Mouse (Mus musculus) hindbrain, postnatal 0 days (tissue): ENCODE measurements around the gene Hist1h3i. TPM values are rescaled to one million over a fixed set of nuclear protein-coding genes. Genes with fewer than 3 reads are reported as not detected.
"Not testable (repeated sequence)": the region's sequence is repeated elsewhere in the genome, so short reads cannot be mapped to it uniquely, and the experiment has no call there.

Experiments
- ATAC-seq: fragments of 200-750 bp; cut with Nextera tagmentation; 2 replicates; pipeline ENCODE4 v1.8.0; 2017; ENCODE audit warnings: mild to moderate bottlenecking, moderate TSS enrichment, moderate library complexity
- DNase-seq: peaks from one replicate; pipeline ENCODE4 v3.0.0-alpha.2; 2015; ENCODE audit warnings: low spot score
- H3K27ac ChIP-seq: fragments of 300-500 bp; sonication (generic); 2 replicates; pipeline ENCODE4 v1.5.1; 2014; ENCODE audit warnings: mild to moderate bottlenecking
- H3K27me3 ChIP-seq: fragments of 300-500 bp; sonication (generic); 2 replicates; pipeline ENCODE4 v1.6.1; 2014; ENCODE audit warnings: low read length, mixed read lengths; ENCODE audit not compliant: insufficient read depth
- H3K36me3 ChIP-seq: fragments of 300-500 bp; sonication (generic); 2 replicates; pipeline ENCODE4 v1.6.1; 2014; ENCODE audit warnings: low read length, mixed read lengths; ENCODE audit not compliant: insufficient read depth
- H3K4me1 ChIP-seq: fragments of 300-500 bp; sonication (generic); 2 replicates; pipeline ENCODE4 v1.6.1; 2014; ENCODE audit warnings: antibody characterized with exemption, low read length, mixed read lengths; ENCODE audit not compliant: insufficient read depth
- H3K4me2 ChIP-seq: fragments of 300-500 bp; sonication (generic); 2 replicates; pipeline ENCODE4 v1.6.1; 2014; ENCODE audit warnings: low read depth, mild to moderate bottlenecking, low read length, moderate library complexity, mixed read lengths
- H3K4me3 ChIP-seq: fragments of 300-500 bp; sonication (generic); 2 replicates; pipeline ENCODE4 v1.5.1; 2014; ENCODE audit warnings: low read length
- H3K9ac ChIP-seq: fragments of 300-500 bp; sonication (generic); replicated peaks from 2 replicates; pipeline ENCODE4 v1.6.1; 2014; ENCODE audit warnings: mild to moderate bottlenecking, low read length, moderate library complexity, mixed read lengths
- H3K9me3 ChIP-seq: fragments of 300-500 bp; sonication (generic); 2 replicates; pipeline ENCODE4 v1.6.1; 2016; ENCODE audit warnings: low read length, mixed read lengths
- CTCF ChIP-seq: IDR thresholded peaks from 2 replicates; pipeline ENCODE4 v1.5.1; 2016; ENCODE audit warnings: antibody characterized with exemption, control low read depth, low read depth
- WGBS: fragments of 180-500 bp; shearing (Covaris S2); extraction: QIAGEN DNeasy Blood & Tissue Kit; methylation state at CpG from one replicate; pipeline ENCODE4 v1.1.7; 2014; 5-methylcytosine and 5-hydroxymethylcytosine counted together
- polyA plus RNA-seq: library from polyadenylated mRNA; unstranded; fragments of >200 nt; fragmentation: Nextera tagmentation; extraction: Ambion mirVana; gene quantifications from 2 replicates; pipeline ENCODE4 v1.2.1, GENCODE M21; 2015
- total RNA-seq: library from RNA; depleted of rRNA; stranded (reverse); fragments of >200 nt; gene quantifications from 2 replicates; pipeline ENCODE4 v1.2.3, GENCODE M21; 2014

Hist1h3i gene
- total and polyA plus RNA-seq, 2 experiments from 2014 or later, result 24.5 to 789 TPM

DNA sequence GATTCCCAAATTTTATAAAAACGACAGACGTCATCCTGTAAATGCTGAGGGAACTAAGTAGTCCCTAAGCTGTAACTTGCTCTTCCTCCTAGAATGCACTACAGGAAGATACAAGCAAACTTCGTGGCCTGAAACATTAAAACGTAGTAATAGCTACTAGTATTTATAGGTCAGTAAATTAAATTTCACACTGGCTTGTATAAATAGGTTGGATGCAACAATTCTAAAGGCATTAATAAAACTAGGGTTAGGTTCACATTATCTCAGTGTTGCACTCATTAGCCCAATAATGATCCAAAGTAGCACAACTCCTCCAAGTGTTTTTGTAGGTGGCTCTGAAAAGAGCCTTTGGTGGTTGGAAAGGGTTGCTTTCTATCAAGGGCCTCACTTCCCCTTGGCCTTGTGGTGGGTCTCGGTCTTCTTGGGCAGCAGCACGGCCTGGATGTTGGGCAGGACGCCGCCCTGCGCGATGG is 30.1 kb downstream of the Hist1h3i start:
- WGBS, result 4% methylated on average over 10 of the region's 10 CpGs

DNA sequence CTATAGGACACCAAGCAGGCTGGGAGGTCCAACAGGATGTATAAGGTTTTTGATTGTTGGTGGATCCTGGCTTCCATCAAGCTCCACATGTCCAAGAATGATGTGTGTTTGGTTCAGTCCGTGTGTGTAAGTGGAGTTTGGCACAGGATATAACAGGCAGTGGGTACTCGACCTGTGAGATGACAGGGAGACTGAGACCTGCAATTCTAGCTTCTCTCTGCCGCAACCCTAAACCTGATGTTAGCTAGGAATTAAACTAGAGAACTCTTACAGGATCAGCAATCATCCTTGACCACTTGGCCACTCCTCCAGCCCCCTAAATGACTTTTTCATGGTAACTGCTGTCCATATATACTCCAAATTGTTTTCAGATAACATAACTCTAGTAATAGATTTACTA is 30.8 kb downstream of the Hist1h3i start:
- H3K27me3 ChIP-seq, result no peaks in the 10 kb centered on the region
- peaks cover 9% of the 10 kb centered on the region; the same call in 1 of the 2 replicates for H3K4me1 ChIP-seq
- H3K27ac ChIP-seq, result no peak overlapping the region
- ATAC-seq, result no peak
- WGBS, result 49% methylated on average over 3 of the region's 3 CpGs
- H3K36me3 ChIP-seq, result no peaks in the 10 kb centered on the region
- TF ChIP-seq CTCF, result no peak
- no peak for DNase-seq
- H3K4me2 ChIP-seq, result peak overlapping the region; percentile 64; the same call in 1 of the 2 replicates
- H3K9me3 ChIP-seq, result no peaks in the 10 kb centered on the region
- no peak overlapping the region for H3K9ac ChIP-seq
- no peak overlapping the region for H3K4me3 ChIP-seq

More for the DNA sequence above, 30.1 kb downstream of the Hist1h3i start:
- H3K9me3 ChIP-seq, result no peaks in the 10 kb centered on the region
- H3K27me3 ChIP-seq, result no peaks in the 10 kb centered on the region
- DNase-seq (no peak), ATAC-seq (no peak)
- peak overlapping the region; percentile 44 for H3K4me3 ChIP-seq
- peak overlapping the region; percentile 64 for H3K4me2 ChIP-seq
- peak overlapping the region; percentile 46; the same call in 1 of the 2 replicates for H3K9ac ChIP-seq
- H3K36me3 ChIP-seq, result no peaks in the 10 kb centered on the region
- H3K4me1 ChIP-seq, result peaks cover 9% of the 10 kb centered on the region; the same call in 1 of the 2 replicates
- peak overlapping the region; percentile 90 for H3K27ac ChIP-seq
- TF ChIP-seq CTCF, result no peak

DNA sequence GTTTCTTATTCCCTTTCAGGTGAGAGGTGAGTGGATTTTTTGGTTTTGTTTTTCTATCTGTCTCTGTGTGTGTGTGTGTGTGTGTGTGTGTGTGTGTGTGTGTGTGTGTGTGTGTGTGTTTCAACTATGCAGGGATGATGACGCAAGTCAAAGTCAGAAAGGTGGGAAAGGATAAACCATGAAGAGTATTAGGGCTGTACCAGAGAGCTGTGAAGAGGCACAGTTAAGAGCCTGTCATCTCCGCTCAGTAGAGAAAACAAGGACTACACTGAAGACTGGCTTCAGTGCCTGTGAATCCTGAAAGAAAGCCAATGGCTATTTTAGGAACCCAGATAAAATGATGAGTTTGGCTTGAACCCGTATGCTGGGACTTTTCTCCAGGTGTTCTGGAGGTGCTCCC is 31.3 kb downstream of the Hist1h3i start:
- Histone ChIP-seq H3K27me3 (no peaks in the 10 kb centered on the region), H3K4me1 (peaks cover 9% of the 10 kb centered on the region; the same call in 1 of the 2 replicates), H3K36me3 (no peaks in the 10 kb centered on the region), H3K9ac (no peak overlapping the region), H3K4me3 (no peak overlapping the region), H3K4me2 (no peak overlapping the region), H3K9me3 (no peaks in the 10 kb centered on the region), H3K27ac (no peak overlapping the region)
- WGBS, result 82% methylated on average over 3 of the region's 3 CpGs
- no peak for DNase-seq
- TF ChIP-seq CTCF, result no peak
- no peak for ATAC-seq

DNA sequence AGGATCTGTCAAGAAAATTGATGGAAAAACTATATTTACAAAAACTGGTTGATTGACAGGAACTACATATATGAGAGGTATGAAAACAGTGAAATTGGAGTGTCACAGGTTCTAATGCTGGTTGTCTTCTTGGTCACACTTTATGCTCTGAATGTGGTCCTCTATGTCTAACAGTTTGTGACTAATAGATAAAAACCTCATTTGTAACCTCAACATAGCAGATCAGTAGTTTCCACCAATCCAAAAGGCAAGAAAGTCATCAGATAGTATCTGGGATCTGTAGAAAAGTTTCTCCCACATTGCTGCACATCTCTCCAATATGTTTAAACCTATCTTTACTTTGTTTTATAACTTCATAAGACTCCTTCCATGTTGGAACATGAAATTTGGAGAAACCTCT is 31.8 kb downstream of the Hist1h3i start:
- no peaks in the 10 kb centered on the region for H3K36me3 ChIP-seq
- peaks cover 9% of the 10 kb centered on the region; the same call in 1 of the 2 replicates for H3K4me1 ChIP-seq
- no peak for DNase-seq
- H3K4me2 ChIP-seq, result no peak overlapping the region
- no peak for ATAC-seq
- TF ChIP-seq CTCF, result no peak
- H3K4me3 ChIP-seq, result no peak overlapping the region
- no peaks in the 10 kb centered on the region for H3K9me3 ChIP-seq
- no peak overlapping the region for H3K9ac ChIP-seq
- no peak overlapping the region for H3K27ac ChIP-seq
- no peaks in the 10 kb centered on the region for H3K27me3 ChIP-seq

DNA sequence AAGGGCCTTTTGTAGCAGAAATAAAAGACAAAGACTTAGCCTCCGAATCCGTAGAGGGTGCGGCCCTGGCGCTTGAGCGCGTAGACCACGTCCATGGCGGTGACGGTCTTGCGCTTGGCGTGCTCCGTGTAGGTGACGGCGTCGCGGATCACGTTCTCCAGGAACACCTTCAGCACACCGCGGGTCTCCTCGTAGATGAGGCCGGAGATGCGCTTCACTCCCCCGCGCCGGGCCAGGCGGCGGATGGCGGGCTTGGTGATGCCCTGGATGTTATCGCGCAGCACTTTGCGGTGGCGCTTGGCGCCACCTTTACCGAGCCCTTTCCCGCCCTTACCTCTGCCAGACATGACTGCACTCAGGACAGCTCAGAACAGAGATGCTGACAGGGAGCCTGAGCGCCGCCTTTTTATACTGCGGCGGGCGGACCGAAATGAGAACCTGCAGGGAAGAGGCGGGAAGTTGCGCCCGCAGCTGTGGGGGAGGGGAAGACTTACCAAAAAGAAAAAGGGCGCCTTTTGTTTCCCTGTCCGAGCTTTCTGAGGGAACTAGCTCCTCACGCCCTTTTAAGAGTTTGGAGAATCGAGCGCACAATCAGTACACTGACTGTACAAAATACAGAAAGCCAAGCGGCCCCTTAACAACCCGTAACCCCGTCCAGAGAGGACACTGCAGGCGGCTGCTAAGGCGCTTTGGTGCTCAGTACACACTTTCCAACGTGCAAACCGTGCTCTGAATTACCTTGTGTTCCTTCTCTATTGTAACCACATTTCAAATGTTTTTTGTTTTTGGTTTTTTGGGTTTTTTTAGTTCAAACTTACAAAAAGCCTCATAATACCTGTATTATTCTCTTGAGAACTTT is 32.8 kb downstream of the Hist1h3i start, which contains the start of gene Hist1h4k:
Gene Hist1h4k, minus strand, starts transcription at position 347 of the 859 bp plus-strand sequence.
- peak within 1 kb of the TSS; percentile 56 for H3K9ac ChIP-seq
- not testable (repeated sequence) for H3K9me3 ChIP-seq, H3K4me1 ChIP-seq, H3K27me3 ChIP-seq, H3K36me3 ChIP-seq
- H3K27ac ChIP-seq, result peak within 1 kb of the TSS; percentile 71; the same call in 1 of the 2 replicates
- 0% methylated on average over 43 of the region's 56 CpGs for WGBS
- peak within 1 kb of the TSS; percentile 46 for H3K4me3 ChIP-seq
- H3K4me2 ChIP-seq, result peak within 1 kb of the TSS; percentile 64
- DNase-seq, result peak; percentile 95
- ATAC-seq, result peak; percentile 87

DNA sequence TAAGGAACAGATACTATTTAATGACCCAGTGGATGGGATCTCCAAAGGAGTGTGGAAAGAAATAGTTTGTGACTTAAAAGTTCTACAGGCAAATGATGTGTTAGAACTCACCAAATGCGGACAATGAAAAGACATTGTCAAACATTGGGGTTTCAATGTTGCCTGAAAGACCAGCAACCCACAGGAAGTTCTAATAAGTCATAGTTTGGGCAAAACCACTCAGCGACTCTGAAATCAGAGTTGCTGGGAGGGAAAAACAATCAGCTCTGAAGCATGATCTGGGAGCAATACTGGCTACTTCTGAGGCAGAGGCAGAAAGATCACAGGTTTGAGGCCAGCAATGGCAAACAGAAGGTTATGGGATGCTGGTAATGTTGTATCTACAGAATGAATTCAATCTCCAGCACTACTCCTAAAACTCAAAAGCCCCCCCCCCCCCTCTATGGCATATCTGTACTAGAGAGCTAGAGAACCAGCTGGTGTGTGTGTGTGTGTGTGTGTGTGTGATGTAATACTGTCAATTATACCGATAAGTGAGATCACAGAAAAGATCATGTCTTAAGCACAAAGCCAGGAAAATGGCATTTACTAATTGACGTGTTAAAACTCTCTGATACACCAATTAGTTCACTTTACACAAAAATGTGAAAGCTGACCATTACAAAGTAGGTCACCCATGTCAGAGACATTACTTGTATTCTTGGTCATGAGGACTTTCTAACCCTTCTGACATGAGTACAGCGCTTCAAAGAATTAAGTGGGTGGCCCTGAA is 33.6 kb downstream of the Hist1h3i start:
- Histone ChIP-seq H3K27ac (peak overlapping the region; percentile 71; the same call in 1 of the 2 replicates), H3K27me3 (no peaks in the 10 kb centered on the region), H3K4me3 (peak overlapping the region; percentile 46), H3K9me3 (no peaks in the 10 kb centered on the region), H3K9ac (peak overlapping the region; percentile 56), H3K4me2 (peak overlapping the region; percentile 64), H3K4me1 (peaks cover 7% of the 10 kb centered on the region; the same call in 1 of the 2 replicates), H3K36me3 (no peaks in the 10 kb centered on the region)
- TF ChIP-seq CTCF, result no peak
- peak; percentile 29 for DNase-seq
- WGBS, result 5% methylated on average over 5 of the region's 5 CpGs
- no peak for ATAC-seq
